Mouse (Mus musculus) layer of hippocampus, postnatal 14 days (tissue): ENCODE measurements around the gene Grem2. TPM values are rescaled to one million over a fixed set of nuclear protein-coding genes. Genes with fewer than 3 reads are reported as not detected.

Experiments
- DNase-seq, 2 experiments: peaks; one replicate each; pipeline ENCODE4 v3.0.0; 2021 to 2022; ENCODE audit warnings: low spot score in 2 of 2, mixed read lengths in 1 of 2
- long read RNA-seq, 2 experiments: library from polyadenylated mRNA; stranded (forward); transcript quantifications; one replicate each; pipeline ENCODE4 v2.0.0; 2021
- total RNA-seq, 2 experiments: library from RNA; stranded (reverse); gene quantifications; 2 replicates each; pipeline ENCODE4 v1.2.3; 2021

Grem2 gene
- 10 to 100 TPM; 10.8 to 12.7 TPM for total RNA-seq
- long read RNA-seq, experiment 1, partial matches to known transcripts: 0 of 3 reads
- long read RNA-seq, experiment 1, other reads (novel, unspliced or antisense): 0 of 3 reads
- long read RNA-seq, experiment 2, partial matches to known transcripts: 0 of 2 reads
- long read RNA-seq, experiment 2, other reads (novel, unspliced or antisense): 1 of 2 reads

GRCm38 (mm10) chr1:174921298-174921955, at the start of gene Grem2:
TSS of gene Grem2 (minus strand) at chr1:174921819.
- DNase-seq: peak; percentile 39 to 51

- no peak for DNase-seq
Measured at GRCm38 (mm10) chr1:174959837-174960236, 38.2 kb upstream of the Grem2 start.

GRCm38 (mm10) chr1:174931003-174931619, 9.5 kb upstream of the Grem2 start:
- no peak for DNase-seq

GRCm38 (mm10) chr1:174929459-174930181, 8.0 kb upstream of the Grem2 start:
- no peak for DNase-seq

- no peak for DNase-seq
Measured at GRCm38 (mm10) chr1:174918949-174919348, 2.7 kb downstream of the Grem2 start.

GRCm38 (mm10) chr1:174918236-174918870, 3.3 kb downstream of the Grem2 start:
- DNase-seq: no peak

- no peak for DNase-seq
Measured at GRCm38 (mm10) chr1:174909834-174910233, 11.8 kb downstream of the Grem2 start.

GRCm38 (mm10) chr1:174908232-174908631, 13.4 kb downstream of the Grem2 start:
- DNase-seq: no peak

- no peak for DNase-seq
Measured at GRCm38 (mm10) chr1:174907637-174908036, 14.0 kb downstream of the Grem2 start.

GRCm38 (mm10) chr1:174902755-174903154, 18.9 kb downstream of the Grem2 start:
- no peak for DNase-seq

- no peak for DNase-seq
Measured at GRCm38 (mm10) chr1:174892471-174892870, 29.1 kb downstream of the Grem2 start.

- no peak for DNase-seq
Measured at GRCm38 (mm10) chr1:174888684-174889405, 32.8 kb downstream of the Grem2 start.

GRCm38 (mm10) chr1:174888073-174888472, 33.5 kb downstream of the Grem2 start:
- DNase-seq: no peak

- DNase-seq: no peak
Measured at GRCm38 (mm10) chr1:174882496-174882895, 39.1 kb downstream of the Grem2 start.

- DNase-seq: no peak
Measured at GRCm38 (mm10) chr1:174875173-174875572, 46.4 kb downstream of the Grem2 start.

GRCm38 (mm10) chr1:174860407-174861118, 61.1 kb downstream of the Grem2 start:
- DNase-seq: no peak

GRCm38 (mm10) chr1:174856188-174856587, 65.4 kb downstream of the Grem2 start:
- no peak for DNase-seq

GRCm38 (mm10) chr1:174844786-174845185, 76.8 kb downstream of the Grem2 start:
- DNase-seq: no peak

GRCm38 (mm10) chr1:174836861-174837260, 84.8 kb downstream of the Grem2 start:
- DNase-seq: no peak

- DNase-seq: no peak
Measured at GRCm38 (mm10) chr1:174826562-174826961, 95.1 kb downstream of the Grem2 start.
